ENCODE assay signal across 25 mouse cellular contexts in genomic region chr15:81168735-81169134, GRCm38 (mm10). TPM values are rescaled to one million over a fixed set of nuclear protein-coding genes. Genes with fewer than 3 reads are reported as not detected.
DNase-seq lines count a peak whose midpoint lies in the region; ATAC-seq and TF ChIP-seq lines count a peak whose summit lies in the region.
"Had no signal": no experiment of that assay in that cellular context is flagged by ENCODE, and none has a peak within 500 bp of the region (broad histone marks: within the 10 kb centered on the region; RNA-seq: fewer than 3 reads in every experiment).

No protein-coding gene starts in this region.

- peak; percentile 36 for DNase-seq in gastrocnemius, adult 2 months
- DNase-seq in gastrocnemius, postnatal 36 days, result no peak
- peak; percentile 22 for DNase-seq in lung, embryonic 14.5 days
- no peak for DNase-seq in lung, postnatal 25 days (ENCODE audit: low spot score)
- peak; percentile 44 for DNase-seq in Muller cell, postnatal 12 days (ENCODE audit: inconsistent ontology term)
- DNase-seq in lung, postnatal 10 days, result peak; percentile 27
- no peak for DNase-seq in cerebellum, adult 11 months
- DNase-seq: adrenal gland, postnatal 25 days; cerebellum, postnatal 25 days; gastrocnemius, postnatal 14 days; heart, adult 18-20 months; heart, postnatal 14 days; kidney, postnatal 4 days; liver, embryonic 13.5 days; retina, postnatal 1 day had no signal

- no peaks in the 10 kb centered on the region for H3K4me1 ChIP-seq in lung, embryonic 14.5 days (ENCODE audit: insufficient read depth)
- H3K4me1 ChIP-seq: midbrain, embryonic 15.5 days; neural tube, embryonic 12.5 days had no signal

- H3K4me3 ChIP-seq in gastrocnemius, adult 2 months, result no peak overlapping the region
- H3K4me3 ChIP-seq in lung, embryonic 14.5 days (ENCODE audit: low read depth, low read length), result no peak overlapping the region
- H3K4me3 ChIP-seq: embryonic facial prominence, embryonic 13.5 days; heart, embryonic 13.5 days; kidney, embryonic 15.5 days; left cerebral cortex, adult 2 months; liver, embryonic 13.5 days; midbrain, embryonic 15.5 days; neural tube, embryonic 12.5 days had no signal

- H3K36me3 ChIP-seq in lung, embryonic 14.5 days (ENCODE audit: insufficient read depth), result no peaks in the 10 kb centered on the region
- H3K36me3 ChIP-seq: embryonic facial prominence, embryonic 13.5 days; heart, embryonic 13.5 days; kidney, embryonic 15.5 days; liver, embryonic 13.5 days; midbrain, embryonic 15.5 days; neural tube, embryonic 12.5 days had no signal

- H3K27me3 ChIP-seq in lung, embryonic 14.5 days (ENCODE audit: insufficient read depth, low read length), result no peaks in the 10 kb centered on the region
- H3K27me3 ChIP-seq: embryonic facial prominence, embryonic 13.5 days; heart, embryonic 13.5 days; kidney, embryonic 15.5 days; liver, embryonic 13.5 days; midbrain, embryonic 15.5 days; neural tube, embryonic 12.5 days had no signal

- no peak overlapping the region for H3K4me2 ChIP-seq in lung, embryonic 14.5 days
- H3K4me2 ChIP-seq: embryonic facial prominence, embryonic 13.5 days; heart, embryonic 13.5 days; kidney, embryonic 15.5 days; liver, embryonic 13.5 days; midbrain, embryonic 15.5 days; neural tube, embryonic 12.5 days had no signal

- peak overlapping the region; percentile 3; the same call in 1 of the 2 replicates for H3K27ac ChIP-seq in gastrocnemius, adult 2 months
- H3K27ac ChIP-seq in lung, embryonic 14.5 days (ENCODE audit: low read depth), result peak overlapping the region; percentile 63
- H3K27ac ChIP-seq: embryonic facial prominence, embryonic 13.5 days; heart, embryonic 13.5 days; left cerebral cortex, adult 2 months; liver, embryonic 13.5 days; macrophage; midbrain, embryonic 15.5 days; neural tube, embryonic 12.5 days had no signal

- intact Hi-C loops in gastrocnemius, adult 2 months (cut with DNase I), result loop anchor here (5.0 kb wide), 1 partner anchor 41 kb away; no protein-coding TSS in a partner anchor
- intact Hi-C loops in gastrocnemius, postnatal 36 days (cut with DNase I), result no loop called here

- 22% methylated on average over 6 of the region's 6 CpGs for WGBS in lung, embryonic 14.5 days

- no peak for TF ChIP-seq CTCF in gastrocnemius, adult 2 months (IDR thresholded peaks at IDR 0.05)
- TF ChIP-seq CTCF in lung, embryonic 14.5 days (IDR thresholded peaks at IDR 0.05; ENCODE audit: low read depth), result no peak

- no peaks in the 10 kb centered on the region for H3K9me3 ChIP-seq in lung, embryonic 14.5 days (ENCODE audit: low read depth, low read length)
- H3K9me3 ChIP-seq: embryonic facial prominence, embryonic 13.5 days; heart, embryonic 13.5 days; kidney, embryonic 15.5 days; liver, embryonic 13.5 days; midbrain, embryonic 15.5 days; neural tube, embryonic 12.5 days had no signal

- H3K9ac ChIP-seq in lung, embryonic 14.5 days, result no peak overlapping the region
- H3K9ac ChIP-seq: embryonic facial prominence, embryonic 13.5 days; heart, embryonic 13.5 days; kidney, embryonic 15.5 days; liver, embryonic 13.5 days; midbrain, embryonic 15.5 days; neural tube, embryonic 12.5 days had no signal

- no peak; the same call in 1 of the 2 replicates for ATAC-seq in lung, embryonic 14.5 days (ENCODE audit: insufficient read depth)
- ATAC-seq: CD4-positive, CD25-positive, alpha-beta regulatory T cell, adult 4 months; forebrain, embryonic 14.5 days; intestine, postnatal 0 days; midbrain, embryonic 15.5 days had no signal

RNA-seq across cellular contexts. Expression of gene Mrtfa, which starts 21.8 kb away (rescaled TPM):
- total RNA-seq in gastrocnemius, adult 2 months (2021), result 10 to 100 TPM; 18.8 to 28.1 TPM
- total RNA-seq in gastrocnemius, postnatal 36 days (2021), result 10 to 100 TPM; 17.6 to 21.5 TPM
- polyA plus RNA-seq in lung, embryonic 14.5 days (2014; fragmentation: Nextera tagmentation; extraction: Ambion mirVana), result 26.3 and 28.9 TPM in 2 replicates

Comparison
In these comparisons a context has a peak if more than half of its experiments do, and no peak if none do; other contexts are left out.
1. DNase-seq: peak in gastrocnemius, adult 2 months (single experiment), lung, embryonic 14.5 days (single experiment), Muller cell, postnatal 12 days (single experiment) and lung, postnatal 10 days (single experiment); none in gastrocnemius, postnatal 36 days (0 of 2), lung, postnatal 25 days (single experiment) and cerebellum, adult 11 months (single experiment).